Mouse (Mus musculus): ENCODE measurements around the gene Rpl39l. TPM values are rescaled to one million over a fixed set of nuclear protein-coding genes. Genes with fewer than 3 reads are reported as not detected.
"Not testable (repeated sequence)": the region's sequence is repeated elsewhere in the genome, so short reads cannot be mapped to it uniquely, and the experiment has no call there.

Rpl39l gene
- total and polyA plus RNA-seq, 2 experiments from 2014 or later: 0.49 TPM; not detected in 1

- WGBS: 79% methylated on average over 8 of the region's 8 CpGs
- Histone ChIP-seq H3K9ac (replicated peaks; ENCODE audit: low read depth, low read length) (no peak overlapping the region), H3K27me3 (ENCODE audit: control insufficient read depth, insufficient read depth, low read length) (no peaks in the 10 kb centered on the region), H3K27ac (ENCODE audit: low read depth) (no peak overlapping the region), H3K9me3 (replicated peaks; ENCODE audit: control insufficient read depth, low read length) (no peaks in the 10 kb centered on the region), H3K4me1 (ENCODE audit: control insufficient read depth, insufficient read depth) (no peaks in the 10 kb centered on the region), H3K36me3 (replicated peaks; ENCODE audit: control insufficient read depth, insufficient read depth, low read length) (no peaks in the 10 kb centered on the region), H3K4me3 (ENCODE audit: low read depth, low read length) (no peak overlapping the region), H3K4me2 (ENCODE audit: low read depth, low read length) (no peak overlapping the region)
- ATAC-seq (ENCODE audit: insufficient read depth, low read depth): no peak
- DNase-seq (ENCODE audit: low spot score): no peak
- TF ChIP-seq CTCF (IDR thresholded peaks at IDR 0.05; ENCODE audit: low read depth) (no peak), EP300 (IDR thresholded peaks at IDR 0.05; ENCODE audit: low read depth) (no peak)
Observed at GRCm38 (mm10) chr16:10169123-10169905, 712 bp upstream of the Rpl39l start.

GRCm38 (mm10) chr16:10171276-10171675, 1.2 kb downstream of the Rpl39l start:
- Histone ChIP-seq H3K4me1 (ENCODE audit: control insufficient read depth, insufficient read depth) (no peaks in the 10 kb centered on the region), H3K27ac (ENCODE audit: low read depth) (no peak overlapping the region), H3K36me3 (replicated peaks; ENCODE audit: control insufficient read depth, insufficient read depth, low read length) (no peaks in the 10 kb centered on the region), H3K9ac (replicated peaks; ENCODE audit: low read depth, low read length) (no peak overlapping the region), H3K27me3 (ENCODE audit: control insufficient read depth, insufficient read depth, low read length) (no peaks in the 10 kb centered on the region), H3K9me3 (replicated peaks; ENCODE audit: control insufficient read depth, low read length) (no peaks in the 10 kb centered on the region), H3K4me2 (ENCODE audit: low read depth, low read length) (no peak overlapping the region), H3K4me3 (ENCODE audit: low read depth, low read length) (no peak overlapping the region)
- DNase-seq (ENCODE audit: low spot score) (no peak), ATAC-seq (ENCODE audit: insufficient read depth, low read depth) (no peak)
- WGBS: 75% methylated on average over 4 of the region's 4 CpGs
- TF ChIP-seq CTCF (IDR thresholded peaks at IDR 0.05; ENCODE audit: low read depth) (no peak), EP300 (IDR thresholded peaks at IDR 0.05; ENCODE audit: low read depth) (no peak)

GRCm38 (mm10) chr16:10172179-10172820, 2.3 kb downstream of the Rpl39l start:
- ATAC-seq (ENCODE audit: insufficient read depth, low read depth) (no peak), DNase-seq (ENCODE audit: low spot score) (no peak)
- H3K4me2 ChIP-seq (ENCODE audit: low read depth, low read length): no peak overlapping the region
- H3K4me3 ChIP-seq (ENCODE audit: low read depth, low read length): no peak overlapping the region
- H3K27me3 ChIP-seq (ENCODE audit: control insufficient read depth, insufficient read depth, low read length): no peaks in the 10 kb centered on the region
- H3K9ac ChIP-seq (replicated peaks; ENCODE audit: low read depth, low read length): no peak overlapping the region
- H3K27ac ChIP-seq (ENCODE audit: low read depth): no peak overlapping the region
- TF ChIP-seq CTCF (IDR thresholded peaks at IDR 0.05; ENCODE audit: low read depth) (no peak), EP300 (IDR thresholded peaks at IDR 0.05; ENCODE audit: low read depth) (no peak)
- WGBS: 81% methylated on average over 3 of the region's 3 CpGs
- no peaks in the 10 kb centered on the region for H3K9me3 ChIP-seq (replicated peaks; ENCODE audit: control insufficient read depth, low read length)
- H3K36me3 ChIP-seq (replicated peaks; ENCODE audit: control insufficient read depth, insufficient read depth, low read length): no peaks in the 10 kb centered on the region
- H3K4me1 ChIP-seq (ENCODE audit: control insufficient read depth, insufficient read depth): no peaks in the 10 kb centered on the region

- not testable (repeated sequence) for H3K9ac ChIP-seq (replicated peaks; ENCODE audit: low read depth, low read length); H3K36me3 ChIP-seq (replicated peaks; ENCODE audit: control insufficient read depth, insufficient read depth, low read length); DNase-seq (ENCODE audit: low spot score); H3K4me1 ChIP-seq (ENCODE audit: control insufficient read depth, insufficient read depth); H3K4me3 ChIP-seq (ENCODE audit: low read depth, low read length); H3K27ac ChIP-seq (ENCODE audit: low read depth); ATAC-seq (ENCODE audit: insufficient read depth, low read depth); H3K4me2 ChIP-seq (ENCODE audit: low read depth, low read length); H3K27me3 ChIP-seq (ENCODE audit: control insufficient read depth, insufficient read depth, low read length)
- 96% methylated on average over 10 of the region's 10 CpGs for WGBS
- H3K9me3 ChIP-seq (replicated peaks; ENCODE audit: control insufficient read depth, low read length): peaks cover 24% of the 10 kb centered on the region; the same call in 1 of the 2 replicates
Observed at GRCm38 (mm10) chr16:10187461-10187860, 17.4 kb downstream of the Rpl39l start.

- Histone ChIP-seq H3K27ac (ENCODE audit: low read depth) (no peak within 1 kb of the TSS), H3K4me3 (ENCODE audit: low read depth, low read length) (peak within 1 kb of the TSS; percentile 54), H3K4me1 (ENCODE audit: control insufficient read depth, insufficient read depth) (peaks cover 6% of the 10 kb centered on the region; the same call in 1 of the 2 replicates), H3K9ac (replicated peaks; ENCODE audit: low read depth, low read length) (peak within 1 kb of the TSS; percentile 23; the same call in 1 of the 2 replicates), H3K9me3 (replicated peaks; ENCODE audit: control insufficient read depth, low read length) (no peaks in the 10 kb centered on the region), H3K27me3 (ENCODE audit: control insufficient read depth, insufficient read depth, low read length) (peaks cover 6% of the 10 kb centered on the region; the same call in 1 of the 2 replicates), H3K36me3 (replicated peaks; ENCODE audit: control insufficient read depth, insufficient read depth, low read length) (no peaks in the 10 kb centered on the region), H3K4me2 (ENCODE audit: low read depth, low read length) (peak within 1 kb of the TSS; percentile 97)
- ATAC-seq (ENCODE audit: insufficient read depth, low read depth) (peak; percentile 97), DNase-seq (ENCODE audit: low spot score) (peak; percentile 76)
- TF ChIP-seq CTCF (IDR thresholded peaks at IDR 0.05; ENCODE audit: low read depth): no peak
- TF ChIP-seq EP300 (IDR thresholded peaks at IDR 0.05; ENCODE audit: low read depth): no peak
- 2% methylated on average over 63 of the region's 63 CpGs for WGBS
Observed at GRCm38 (mm10) chr16:10192679-10193506, 22.9 kb downstream of the Rpl39l start, which contains the start of gene Atf7ip2. TSS of gene Atf7ip2 (plus strand) at chr16:10192712.
